Mouse (Mus musculus) liver, embryonic 11.5 days (tissue): Measurements from ENCODE around the gene Nanos2. TPM values are rescaled to one million over a fixed set of nuclear protein-coding genes. Genes with fewer than 3 reads are reported as not detected.

ENCODE experiments used
- ATAC-seq: fragments of 200-750 bp; cut with Nextera tagmentation; replicated peaks from 2 replicates; pipeline ENCODE4 v1.8.0; 2017; ENCODE audit warnings: moderate number of reproducible peaks, mild to moderate bottlenecking, moderate TSS enrichment, moderate library complexity; ENCODE audit not compliant: low FRiP score
- DNase-seq: peaks from one replicate; pipeline ENCODE4 v3.0.0-alpha.2; 2017; ENCODE audit warnings: low spot score
- H3K27ac ChIP-seq: fragments of 300-500 bp; sonication (generic); 2 replicates; pipeline ENCODE4 v1.5.1; 2014; ENCODE audit warnings: mild to moderate bottlenecking, low read depth, low read length, control low read depth
- H3K27me3 ChIP-seq: fragments of 300-500 bp; sonication (generic); replicated peaks from 2 replicates; pipeline ENCODE4 v1.6.1; 2014; ENCODE audit warnings: low read length, mixed read lengths; ENCODE audit not compliant: control insufficient read depth, insufficient read depth
- H3K36me3 ChIP-seq: fragments of 300-500 bp; sonication (generic); 2 replicates; pipeline ENCODE4 v1.6.1; 2014; ENCODE audit warnings: mild to moderate bottlenecking, low read length, moderate library complexity, mixed read lengths; ENCODE audit not compliant: control insufficient read depth, insufficient read depth
- H3K4me1 ChIP-seq: fragments of 300-500 bp; sonication (generic); replicated peaks from 2 replicates; pipeline ENCODE4 v1.6.1; 2014; ENCODE audit warnings: low read length, mixed read lengths; ENCODE audit not compliant: control insufficient read depth, insufficient read depth
- H3K4me2 ChIP-seq: fragments of 300-500 bp; sonication (generic); 2 replicates; pipeline ENCODE4 v1.6.1; 2014; ENCODE audit warnings: mild to moderate bottlenecking, control low read depth, moderate library complexity
- H3K4me3 ChIP-seq: fragments of 300-500 bp; sonication (generic); 2 replicates; pipeline ENCODE4 v1.5.1; 2014; ENCODE audit warnings: low read depth, low read length, control low read depth
- H3K9ac ChIP-seq: fragments of 300-500 bp; sonication (generic); 2 replicates; pipeline ENCODE4 v1.6.1; 2014; ENCODE audit warnings: low read depth, low read length, control low read depth
- H3K9me3 ChIP-seq: fragments of 300-500 bp; sonication (generic); 2 replicates; pipeline ENCODE4 v1.6.1; 2016; ENCODE audit warnings: low read length, inconsistent platforms, mixed read lengths; ENCODE audit not compliant: control insufficient read depth
- WGBS: fragments of 180-500 bp; shearing (Covaris S2); extraction: QIAGEN DNeasy Blood & Tissue Kit; methylation state at CpG from one replicate; pipeline ENCODE4 v1.1.7; 2014; 5-methylcytosine and 5-hydroxymethylcytosine counted together
- polyA plus RNA-seq: library from polyadenylated mRNA; unstranded; fragments of >200 nt; fragmentation: Nextera tagmentation; extraction: Ambion mirVana; gene quantifications from 2 replicates; pipeline ENCODE4 v1.2.1, GENCODE M21; 2014

Nanos2 gene
- polyA plus RNA-seq, 1 experiment from 2014 or later = not detected

GRCm38 (mm10) chr7:18998835-18999234 is 11.6 kb downstream of the Nanos2 start:
- DNase-seq = no peak
- ATAC-seq = no peak
- Histone ChIP-seq H3K9ac (no peak overlapping the region), H3K4me1 (peaks cover 18% of the 10 kb centered on the region), H3K36me3 (peaks cover 7% of the 10 kb centered on the region; the same call in 1 of the 2 replicates), H3K27ac (no peak overlapping the region), H3K4me3 (no peak overlapping the region), H3K4me2 (no peak overlapping the region), H3K9me3 (no peaks in the 10 kb centered on the region), H3K27me3 (peaks cover 4% of the 10 kb centered on the region)
- 60% methylated on average over 9 of the region's 9 CpGs for WGBS

- Histone ChIP-seq H3K9me3 (no peaks in the 10 kb centered on the region), H3K27me3 (no peaks in the 10 kb centered on the region), H3K27ac (peak overlapping the region; percentile 39), H3K9ac (peak overlapping the region; percentile 68), H3K4me1 (peaks cover 29% of the 10 kb centered on the region), H3K36me3 (peaks cover 7% of the 10 kb centered on the region; the same call in 1 of the 2 replicates), H3K4me3 (peak overlapping the region; percentile 61), H3K4me2 (peak overlapping the region; percentile 99)
- no peak for ATAC-seq
- 33% methylated on average over 10 of the region's 10 CpGs for WGBS
- DNase-seq = no peak
Observed at GRCm38 (mm10) chr7:19000421-19000820, 13.2 kb downstream of the Nanos2 start.

- Histone ChIP-seq H3K9me3 (no peaks in the 10 kb centered on the region), H3K4me3 (peak overlapping the region; percentile 61), H3K36me3 (peaks cover 14% of the 10 kb centered on the region; the same call in 1 of the 2 replicates), H3K9ac (peak overlapping the region; percentile 68), H3K27me3 (no peaks in the 10 kb centered on the region), H3K4me2 (peak overlapping the region; percentile 99), H3K4me1 (peaks cover 37% of the 10 kb centered on the region), H3K27ac (peak overlapping the region; percentile 61)
- 24% methylated on average over 18 of the region's 18 CpGs for WGBS
- peak; percentile 27; the same call in 1 of the 2 replicates for ATAC-seq
- no peak for DNase-seq
Observed at GRCm38 (mm10) chr7:19001066-19001806, 14.0 kb downstream of the Nanos2 start.

- Histone ChIP-seq H3K27me3 (no peaks in the 10 kb centered on the region), H3K4me2 (peak overlapping the region; percentile 99), H3K27ac (peak overlapping the region; percentile 61), H3K36me3 (peaks cover 12% of the 10 kb centered on the region), H3K4me3 (peak overlapping the region; percentile 61), H3K4me1 (peaks cover 39% of the 10 kb centered on the region), H3K9me3 (no peaks in the 10 kb centered on the region), H3K9ac (peak overlapping the region; percentile 68; the same call in 1 of the 2 replicates)
- DNase-seq (no peak), ATAC-seq (no peak)
- WGBS = 77% methylated on average over 3 of the region's 3 CpGs
Observed at GRCm38 (mm10) chr7:19001807-19002085, 14.5 kb downstream of the Nanos2 start.

- WGBS = 29% methylated on average over 4 of the region's 4 CpGs
- Histone ChIP-seq H3K27me3 (no peaks in the 10 kb centered on the region), H3K4me3 (peak overlapping the region; percentile 42), H3K9ac (peak overlapping the region; percentile 56), H3K36me3 (peaks cover 15% of the 10 kb centered on the region), H3K27ac (peak overlapping the region; percentile 61), H3K4me2 (peak overlapping the region; percentile 99), H3K9me3 (no peaks in the 10 kb centered on the region), H3K4me1 (peaks cover 43% of the 10 kb centered on the region)
- no peak for ATAC-seq
- DNase-seq = no peak
Observed at GRCm38 (mm10) chr7:19002115-19002514, 14.9 kb downstream of the Nanos2 start.

- peak overlapping the region; percentile 42 for H3K4me3 ChIP-seq
- H3K27me3 ChIP-seq = no peaks in the 10 kb centered on the region
- peaks cover 45% of the 10 kb centered on the region for H3K4me1 ChIP-seq
- H3K36me3 ChIP-seq = peaks cover 11% of the 10 kb centered on the region
- H3K9ac ChIP-seq = peak overlapping the region; percentile 56
- ATAC-seq (peak; percentile 64), DNase-seq (peak; percentile 82)
- WGBS = under 1% methylated on average over 17 of the region's 17 CpGs
- H3K9me3 ChIP-seq = no peaks in the 10 kb centered on the region
- H3K4me2 ChIP-seq = peak overlapping the region; percentile 99
- peak overlapping the region; percentile 86 for H3K27ac ChIP-seq
Observed at GRCm38 (mm10) chr7:19002848-19003498, 15.8 kb downstream of the Nanos2 start.

GRCm38 (mm10) chr7:19003902-19004630 is 16.9 kb downstream of the Nanos2 start, which contains the start of gene Irf2bp1:
Irf2bp1 (plus strand) TSS chr7:19004044.
- H3K36me3 ChIP-seq = peaks cover 11% of the 10 kb centered on the region
- peak; percentile 91 for DNase-seq
- peak within 1 kb of the TSS; percentile 90 for H3K4me3 ChIP-seq
- no peaks in the 10 kb centered on the region for H3K27me3 ChIP-seq
- under 1% methylated on average over 84 of the region's 90 CpGs for WGBS
- peak within 1 kb of the TSS; percentile 95 for H3K27ac ChIP-seq
- peak; percentile 69 for ATAC-seq
- H3K4me2 ChIP-seq = peak within 1 kb of the TSS; percentile 99
- no peaks in the 10 kb centered on the region for H3K9me3 ChIP-seq
- peaks cover 45% of the 10 kb centered on the region for H3K4me1 ChIP-seq
- H3K9ac ChIP-seq = peak within 1 kb of the TSS; percentile 88

- no peak for ATAC-seq
- no peaks in the 10 kb centered on the region for H3K9me3 ChIP-seq
- H3K4me2 ChIP-seq = peak overlapping the region; percentile 99
- WGBS = 11% methylated on average over 34 of the region's 34 CpGs
- peak overlapping the region; percentile 88 for H3K9ac ChIP-seq
- no peaks in the 10 kb centered on the region for H3K27me3 ChIP-seq
- H3K4me1 ChIP-seq = peaks cover 45% of the 10 kb centered on the region
- DNase-seq = no peak
- peaks cover 11% of the 10 kb centered on the region for H3K36me3 ChIP-seq
- peak overlapping the region; percentile 95 for H3K27ac ChIP-seq
- H3K4me3 ChIP-seq = peak overlapping the region; percentile 90
Observed at GRCm38 (mm10) chr7:19004631-19005079, 17.5 kb downstream of the Nanos2 start.
